Mouse (Mus musculus) embryonic facial prominence, embryonic 11.5 days (tissue): ENCODE data around the gene Hist3h2a. TPM values are rescaled to one million over a fixed set of nuclear protein-coding genes. Genes with fewer than 3 reads are reported as not detected.
A peak's percentile ranks its signal among the peaks of the same experiment; 100 is the strongest.

Experiments used
- ATAC-seq: fragments of 200-750 bp; cut with Nextera tagmentation; replicated peaks from 2 replicates; pipeline ENCODE4 v1.8.0; 2017; ENCODE audit warnings: low read depth; ENCODE audit not compliant: insufficient number of reproducible peaks, low FRiP score, low TSS enrichment
- DNase-seq: peaks from one replicate; pipeline ENCODE4 v3.0.0-alpha.2; 2015; ENCODE audit warnings: low spot score
- H3K27ac ChIP-seq: fragments of 300-500 bp; sonication (generic); replicated peaks from 2 replicates; pipeline ENCODE4 v1.5.1; 2014; ENCODE audit warnings: mild to moderate bottlenecking, low read depth, low read length, control low read depth
- H3K27me3 ChIP-seq: fragments of 300-500 bp; sonication (generic); 2 replicates; pipeline ENCODE4 v1.6.1; 2014; ENCODE audit warnings: mild to moderate bottlenecking, low read length, moderate library complexity, mixed read lengths; ENCODE audit not compliant: control insufficient read depth, insufficient read depth
- H3K36me3 ChIP-seq: fragments of 300-500 bp; sonication (generic); replicated peaks from 2 replicates; pipeline ENCODE4 v1.6.1; 2014; ENCODE audit warnings: low read depth, mild to moderate bottlenecking, low read length, moderate library complexity, mixed read lengths; ENCODE audit not compliant: control insufficient read depth, insufficient read depth
- H3K4me1 ChIP-seq: fragments of 300-500 bp; sonication (generic); 2 replicates; pipeline ENCODE4 v1.6.1; 2014; ENCODE audit warnings: low read length, mixed read lengths; ENCODE audit not compliant: control insufficient read depth, insufficient read depth
- H3K4me2 ChIP-seq: fragments of 300-500 bp; sonication (generic); 2 replicates; pipeline ENCODE4 v1.6.1; 2014; ENCODE audit warnings: low read depth, mild to moderate bottlenecking, control low read depth, low read length, moderate library complexity
- H3K4me3 ChIP-seq: fragments of 300-500 bp; sonication (generic); 2 replicates; pipeline ENCODE4 v1.5.1; 2014; ENCODE audit warnings: low read depth, low read length, control low read depth
- H3K9ac ChIP-seq: fragments of 300-500 bp; sonication (generic); replicated peaks from 2 replicates; pipeline ENCODE4 v1.6.1; 2014; ENCODE audit warnings: mild to moderate bottlenecking, control low read depth, low read length
- H3K9me3 ChIP-seq: fragments of 300-500 bp; sonication (generic); replicated peaks from 2 replicates; pipeline ENCODE4 v1.6.1; 2016; ENCODE audit warnings: mild to moderate bottlenecking, low read length, inconsistent platforms, mixed read lengths; ENCODE audit not compliant: control insufficient read depth
- WGBS: fragments of 180-500 bp; shearing (Covaris S2); extraction: QIAGEN DNeasy Blood & Tissue Kit; methylation state at CpG from one replicate; pipeline ENCODE4 v1.1.7; 2014; 5-methylcytosine and 5-hydroxymethylcytosine counted together
- polyA plus RNA-seq: library from polyadenylated mRNA; unstranded; fragments of >200 nt; fragmentation: Nextera tagmentation; extraction: Ambion mirVana; gene quantifications from 2 replicates; pipeline ENCODE4 v1.2.1, GENCODE M21; 2014

The Hist3h2a gene
- polyA plus RNA-seq, 1 experiment from 2014 or later, result 33.0 TPM

DNA sequence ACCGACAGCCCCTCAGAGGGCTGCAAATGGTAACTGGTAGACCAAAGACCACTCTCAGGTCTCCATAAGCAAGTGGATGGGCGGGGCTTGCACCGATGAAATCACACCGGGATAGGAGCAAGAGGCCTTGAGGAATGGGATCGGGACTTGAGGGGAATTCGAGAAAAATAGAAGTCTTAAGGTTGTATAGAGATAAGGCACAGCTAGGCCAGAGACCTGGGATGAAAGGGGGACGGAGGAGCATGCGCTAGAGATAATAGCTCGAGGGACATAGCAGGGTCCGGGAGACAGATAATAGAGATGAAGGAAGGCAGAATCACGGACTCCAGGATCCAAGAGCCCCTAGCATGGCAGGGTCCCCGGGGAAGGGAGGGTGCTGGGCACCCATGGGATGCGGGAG lies 16.6 kb upstream of the Hist3h2a start:
- H3K4me1 ChIP-seq, result peaks cover 3% of the 10 kb centered on the region; the same call in 1 of the 2 replicates
- peak overlapping the region; percentile 97 for H3K9ac ChIP-seq
- peak; percentile 5; the same call in 1 of the 2 replicates for ATAC-seq
- WGBS, result under 1% methylated on average over 13 of the region's 13 CpGs
- 0 out of 2 replicates have a peak overlapping the region, but pooled peaks have one; percentile 81 for H3K27ac ChIP-seq
- H3K27me3 ChIP-seq, result no peaks in the 10 kb centered on the region
- peaks cover 11% of the 10 kb centered on the region for H3K36me3 ChIP-seq
- peak; percentile 52 for DNase-seq
- H3K4me3 ChIP-seq, result peak overlapping the region; percentile 90
- H3K9me3 ChIP-seq, result no peaks in the 10 kb centered on the region
- H3K4me2 ChIP-seq, result peak overlapping the region; percentile 77

DNA sequence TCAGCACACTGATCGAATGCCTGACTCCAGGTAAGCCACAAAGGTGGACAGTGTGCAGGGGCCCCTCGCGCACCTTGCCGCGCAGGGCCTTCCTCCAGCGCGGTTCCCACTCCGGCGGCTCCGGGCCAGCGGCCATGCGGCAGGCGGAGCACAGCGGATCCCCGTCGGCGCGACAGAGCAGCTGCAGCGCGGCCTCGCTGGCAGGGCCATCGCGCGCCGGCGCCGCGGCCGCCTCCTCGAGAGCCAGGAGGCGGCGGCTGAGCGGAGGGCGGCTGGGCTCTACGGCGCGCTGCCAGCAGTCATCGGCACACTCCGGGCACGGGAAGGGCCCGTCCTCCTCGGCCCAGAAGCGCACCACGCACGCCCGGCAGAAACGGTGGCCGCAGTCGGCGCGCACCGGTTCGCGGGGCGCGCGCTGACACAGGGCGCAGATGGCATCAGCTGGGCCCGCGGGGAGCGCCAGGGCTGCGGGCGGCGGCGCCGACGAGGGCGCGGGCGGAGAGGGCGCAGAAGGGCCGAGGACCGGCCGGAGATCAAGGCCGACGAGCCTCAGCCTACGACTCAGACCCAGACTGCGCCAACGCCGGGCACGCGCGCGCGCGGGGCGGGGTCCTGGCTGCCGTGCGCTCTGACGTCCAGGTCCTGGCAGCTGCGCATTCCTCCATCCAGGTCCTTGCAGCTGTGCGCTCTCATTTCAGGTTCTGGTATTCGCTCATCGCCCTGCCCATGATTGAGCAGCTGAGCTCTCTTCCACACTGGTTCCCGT lies 16.0 kb upstream of the Hist3h2a start, which contains the start of gene Rnf187:
Rnf187 (minus strand) TSS at position 595 of the 766 bp plus-strand sequence.
- H3K27ac ChIP-seq, result peak within 1 kb of the TSS; percentile 81
- peak; percentile 97 for ATAC-seq
- no peaks in the 10 kb centered on the region for H3K9me3 ChIP-seq
- under 1% methylated on average over 88 of the region's 95 CpGs for WGBS
- H3K36me3 ChIP-seq, result peaks cover 6% of the 10 kb centered on the region; the same call in 1 of the 2 replicates
- H3K9ac ChIP-seq, result peak within 1 kb of the TSS; percentile 97
- H3K4me2 ChIP-seq, result peak within 1 kb of the TSS; percentile 77
- peak; percentile 96 for DNase-seq
- no peaks in the 10 kb centered on the region for H3K27me3 ChIP-seq
- H3K4me1 ChIP-seq, result peaks cover 3% of the 10 kb centered on the region; the same call in 1 of the 2 replicates
- peak within 1 kb of the TSS; percentile 90 for H3K4me3 ChIP-seq

DNA sequence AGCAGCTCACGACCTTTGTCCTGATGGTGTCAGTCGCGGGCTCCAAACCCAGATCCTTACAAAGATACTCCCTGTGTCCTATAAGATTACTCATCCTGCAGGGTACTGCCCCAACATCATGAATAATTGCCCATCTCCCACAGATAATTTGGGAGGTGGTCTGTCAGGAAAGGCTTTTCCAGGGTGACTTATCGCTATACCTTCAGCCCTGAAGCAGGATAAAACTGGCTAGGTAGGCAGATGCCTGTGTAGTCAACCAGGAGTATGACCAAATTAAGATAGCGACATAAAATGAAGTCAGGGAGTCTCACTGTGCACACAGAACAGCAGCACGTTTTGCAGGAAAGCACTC lies 15.4 kb upstream of the Hist3h2a start:
- Histone ChIP-seq H3K36me3 (0 out of 2 replicates have a peak, but pooled peaks cover 3% of the 10 kb centered on the region), H3K9ac (peak overlapping the region; percentile 97), H3K27ac (no peak overlapping the region), H3K27me3 (no peaks in the 10 kb centered on the region), H3K9me3 (no peaks in the 10 kb centered on the region), H3K4me2 (peak overlapping the region; percentile 26; the same call in 1 of the 2 replicates), H3K4me1 (peaks cover 3% of the 10 kb centered on the region; the same call in 1 of the 2 replicates), H3K4me3 (peak overlapping the region; percentile 90)
- ATAC-seq, result peak; percentile 46; the same call in 1 of the 2 replicates
- DNase-seq, result no peak
- WGBS, result 22% methylated on average over 6 of the region's 6 CpGs

DNA sequence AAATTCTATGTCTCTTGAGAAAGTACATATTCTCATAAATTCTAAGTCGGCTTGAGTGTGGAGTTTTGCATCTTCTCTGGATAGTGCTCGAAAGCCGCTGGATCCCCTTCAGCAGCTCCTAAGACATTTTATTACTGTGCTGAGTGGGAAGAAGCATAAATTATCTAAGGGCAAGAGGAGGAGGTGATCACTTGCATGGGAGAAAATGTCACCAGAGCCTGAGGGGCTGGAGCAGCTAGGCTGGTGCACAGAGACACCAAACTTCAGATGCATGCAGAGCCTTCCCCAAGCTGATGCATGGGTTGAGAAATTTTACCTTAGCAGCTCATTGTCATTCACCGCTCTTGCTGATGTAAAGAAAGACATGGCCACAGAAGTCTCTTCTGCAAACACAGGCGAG lies 10.3 kb upstream of the Hist3h2a start:
- no peaks in the 10 kb centered on the region for H3K36me3 ChIP-seq
- 73% methylated on average over 5 of the region's 5 CpGs for WGBS
- H3K9ac ChIP-seq, result no peak overlapping the region
- H3K27ac ChIP-seq, result no peak overlapping the region
- no peaks in the 10 kb centered on the region for H3K27me3 ChIP-seq
- DNase-seq, result no peak
- H3K4me3 ChIP-seq, result no peak overlapping the region
- no peak overlapping the region for H3K4me2 ChIP-seq
- no peaks in the 10 kb centered on the region for H3K9me3 ChIP-seq
- no peak for ATAC-seq
- no peaks in the 10 kb centered on the region for H3K4me1 ChIP-seq

DNA sequence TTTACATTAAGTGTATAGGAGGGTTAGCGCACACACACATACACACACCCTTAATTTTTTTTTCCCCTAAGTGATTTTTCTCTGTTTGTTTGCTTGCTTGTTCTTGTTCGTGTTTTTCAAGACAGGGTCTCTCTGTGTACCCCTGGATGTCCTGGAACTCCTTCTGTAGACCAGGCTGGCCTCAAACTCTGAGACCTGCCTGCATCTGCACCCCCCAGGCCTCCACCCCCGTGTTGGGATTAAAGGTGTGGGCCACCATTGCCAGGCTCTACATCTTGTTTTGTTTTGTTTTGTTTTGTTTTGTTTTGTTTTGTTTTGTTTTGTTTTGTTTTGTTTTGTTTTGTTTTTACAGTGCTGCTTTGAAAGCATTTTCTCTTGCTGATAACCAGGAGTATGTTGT lies 7.2 kb upstream of the Hist3h2a start:
- no peak overlapping the region for H3K4me2 ChIP-seq
- DNase-seq (no peak), ATAC-seq (no peak)
- no peaks in the 10 kb centered on the region for H3K36me3 ChIP-seq
- no peak overlapping the region for H3K27ac ChIP-seq
- H3K9me3 ChIP-seq, result no peaks in the 10 kb centered on the region
- no peak overlapping the region for H3K4me3 ChIP-seq
- peaks cover 5% of the 10 kb centered on the region; the same call in 1 of the 2 replicates for H3K27me3 ChIP-seq
- H3K4me1 ChIP-seq, result no peaks in the 10 kb centered on the region
- H3K9ac ChIP-seq, result no peak overlapping the region; the same call in 1 of the 2 replicates
- 77% methylated on average over 3 of the region's 3 CpGs for WGBS

DNA sequence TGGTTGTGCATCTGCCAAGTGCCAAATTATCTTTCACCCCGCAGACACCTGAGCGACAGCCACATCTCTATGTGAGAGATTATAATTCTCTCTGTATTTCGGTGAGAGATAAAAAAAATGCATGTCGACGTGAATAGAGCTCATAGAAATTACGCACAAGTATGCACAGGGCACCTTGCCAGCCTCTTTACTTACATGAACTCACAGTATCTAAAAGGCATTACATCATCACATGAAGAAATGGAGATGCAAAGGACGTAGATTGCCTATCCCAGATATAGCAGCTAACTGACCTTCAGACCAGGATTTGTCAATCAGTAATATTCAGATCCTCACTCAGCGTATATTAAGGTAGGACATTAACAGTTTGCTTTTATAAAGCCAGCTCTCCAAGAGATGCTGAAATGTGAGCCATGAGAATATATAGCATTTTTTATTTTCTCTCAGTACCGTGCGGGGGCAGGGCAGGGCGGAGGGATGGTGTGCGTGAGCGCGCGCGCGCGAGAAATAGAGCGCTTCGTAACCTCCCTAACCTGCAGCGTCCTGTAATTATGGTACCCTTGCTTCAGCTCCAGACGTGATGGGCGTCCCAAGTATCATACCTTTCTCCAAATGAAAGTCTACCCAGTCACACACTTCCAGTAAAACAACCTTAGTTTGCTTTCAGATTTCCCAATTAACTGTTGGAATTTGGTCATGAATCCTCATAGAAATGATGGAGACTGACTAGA lies 6.5 kb upstream of the Hist3h2a start:
- H3K27ac ChIP-seq, result peak overlapping the region; percentile 80
- H3K27me3 ChIP-seq, result peaks cover 5% of the 10 kb centered on the region; the same call in 1 of the 2 replicates
- peak overlapping the region; percentile 60 for H3K4me2 ChIP-seq
- WGBS, result 17% methylated on average over 23 of the region's 23 CpGs
- ATAC-seq (peak; percentile 47; the same call in 1 of the 2 replicates), DNase-seq (peak; percentile 61)
- H3K36me3 ChIP-seq, result no peaks in the 10 kb centered on the region
- no peaks in the 10 kb centered on the region for H3K4me1 ChIP-seq
- peak overlapping the region; percentile 53 for H3K9ac ChIP-seq
- no peaks in the 10 kb centered on the region for H3K9me3 ChIP-seq
- H3K4me3 ChIP-seq, result peak overlapping the region; percentile 41

DNA sequence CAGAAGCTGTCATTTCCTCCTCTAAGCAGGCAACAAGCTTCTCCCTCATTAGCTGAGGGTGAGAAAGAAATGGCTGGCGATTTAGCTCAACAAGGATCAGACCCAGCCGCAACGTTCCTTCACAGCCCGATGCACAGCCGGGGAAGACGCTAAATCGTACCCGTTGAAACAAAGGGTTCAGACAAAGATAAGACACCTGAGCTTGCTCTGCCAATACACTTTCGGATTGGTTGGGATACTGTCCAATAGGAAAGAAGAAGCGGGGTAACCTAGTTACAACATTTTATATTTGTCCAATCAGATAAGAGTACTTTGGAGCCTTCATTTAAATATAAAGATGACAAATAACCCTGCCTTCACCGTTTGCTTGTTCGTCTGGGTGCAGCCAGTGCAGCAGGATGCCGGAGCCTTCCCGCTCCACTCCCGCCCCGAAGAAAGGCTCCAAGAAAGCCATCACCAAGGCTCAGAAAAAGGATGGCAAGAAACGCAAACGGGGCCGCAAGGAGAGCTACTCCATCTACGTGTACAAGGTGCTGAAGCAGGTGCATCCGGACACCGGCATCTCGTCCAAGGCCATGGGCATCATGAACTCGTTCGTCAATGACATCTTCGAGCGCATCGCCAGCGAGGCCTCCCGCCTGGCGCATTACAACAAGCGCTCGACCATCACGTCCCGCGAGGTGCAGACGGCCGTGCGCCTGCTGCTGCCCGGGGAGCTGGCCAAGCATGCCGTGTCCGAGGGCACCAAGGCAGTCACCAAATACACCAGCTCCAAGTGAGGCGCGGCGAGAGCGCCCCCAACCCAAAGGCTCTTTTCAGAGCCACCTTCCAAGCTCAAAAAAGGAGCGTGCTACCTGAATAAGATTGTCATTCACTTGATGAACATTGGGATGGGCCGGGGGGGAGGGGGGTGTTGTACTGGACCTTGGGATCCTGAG lies 5.7 kb upstream of the Hist3h2a start, which contains the start of gene Hist3h2ba:
Hist3h2ba (plus strand) TSS at position 379 of the 938 bp plus-strand sequence.
- ATAC-seq, result peak; percentile 86
- peak; percentile 88 for DNase-seq
- WGBS, result under 1% methylated on average over 46 of the region's 48 CpGs
- Histone ChIP-seq H3K4me1 (no peaks in the 10 kb centered on the region), H3K27ac (peak within 1 kb of the TSS; percentile 91), H3K27me3 (peaks cover 5% of the 10 kb centered on the region; the same call in 1 of the 2 replicates), H3K4me3 (peak within 1 kb of the TSS; percentile 41), H3K36me3 (no peaks in the 10 kb centered on the region), H3K9me3 (no peaks in the 10 kb centered on the region), H3K9ac (peak within 1 kb of the TSS; percentile 75), H3K4me2 (peak within 1 kb of the TSS; percentile 66)
